Mouse (Mus musculus) adrenal gland, adult 8-10 months (tissue): ENCODE results near the gene Gmeb2. TPM values are rescaled to one million over a fixed set of nuclear protein-coding genes. Genes with fewer than 3 reads are reported as not detected.

Source experiments
- DNase-seq: peaks from one replicate; pipeline ENCODE4 v3.0.0; 2022
- total RNA-seq, 4 experiments: library from RNA; stranded (reverse); gene quantifications; 2 replicates each; pipeline ENCODE4 v1.2.4; 2022

Gmeb2 gene
- total RNA-seq: 10 to 100 TPM; 16.0 to 21.6 (median 18.6) TPM

DNA sequence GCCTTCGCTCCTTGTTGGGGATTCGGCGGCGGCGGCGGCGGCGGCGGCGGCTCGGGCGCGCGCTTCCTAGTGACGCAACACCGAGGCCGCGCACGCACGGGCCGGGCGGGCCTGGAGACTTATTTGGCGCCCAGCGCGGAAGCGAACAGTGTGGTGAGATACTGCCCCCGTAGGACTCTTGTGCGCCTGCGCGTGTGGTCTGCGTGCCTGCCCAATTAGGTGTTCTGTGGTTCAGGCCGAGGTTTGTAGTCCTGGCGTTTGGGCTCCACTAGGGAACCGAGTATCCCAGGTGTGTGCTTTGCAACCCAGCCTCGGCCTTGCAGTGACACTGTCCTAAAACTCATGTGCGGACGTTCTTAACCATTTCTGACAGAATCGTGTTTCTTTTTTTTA is at the start of gene Gmeb2:
TSS of gene Gmeb2 (minus strand) at position 78 of the 393 bp plus-strand sequence.
- DNase-seq: peak; percentile 95

DNA sequence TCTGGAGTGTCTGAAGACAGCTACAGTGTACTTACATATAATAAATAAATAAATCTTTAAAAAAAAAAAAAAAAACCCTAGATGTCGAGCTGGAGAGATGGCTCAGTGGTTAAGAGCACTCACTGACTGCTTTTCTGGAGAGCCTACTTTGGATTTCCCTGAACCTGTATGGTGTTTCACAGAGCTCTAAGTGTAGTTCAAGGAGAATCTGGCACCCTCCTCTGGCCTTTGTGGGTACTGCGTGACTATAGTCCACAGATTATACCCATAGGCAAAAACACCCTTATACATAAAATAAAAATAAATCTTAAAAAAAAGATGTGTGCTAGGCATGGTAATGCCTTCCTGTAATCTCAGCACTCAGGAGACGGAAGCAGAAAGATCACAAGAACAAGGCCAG is 46.2 kb upstream of the Gmeb2 start:
- peak; percentile 31 for DNase-seq

DNA sequence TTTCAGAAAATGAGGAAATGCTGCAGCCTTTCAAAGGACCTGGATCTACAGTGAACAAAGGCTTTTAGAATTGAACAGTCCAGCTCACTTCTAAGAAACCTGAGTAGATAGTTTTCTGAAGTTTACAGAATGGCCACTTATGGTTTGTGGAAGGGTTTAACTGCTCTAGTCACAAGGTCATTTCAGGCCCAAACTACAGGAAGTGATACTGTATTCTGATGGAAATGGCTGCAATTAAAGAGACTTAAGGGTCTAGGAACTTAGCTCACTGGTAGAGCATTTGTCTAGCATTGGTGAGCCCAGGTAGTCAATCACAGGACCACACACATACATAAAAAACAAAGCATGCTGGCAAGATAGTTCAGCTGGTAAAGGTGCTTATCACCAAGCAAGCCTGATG is 44.7 kb upstream of the Gmeb2 start:
- DNase-seq: no peak

DNA sequence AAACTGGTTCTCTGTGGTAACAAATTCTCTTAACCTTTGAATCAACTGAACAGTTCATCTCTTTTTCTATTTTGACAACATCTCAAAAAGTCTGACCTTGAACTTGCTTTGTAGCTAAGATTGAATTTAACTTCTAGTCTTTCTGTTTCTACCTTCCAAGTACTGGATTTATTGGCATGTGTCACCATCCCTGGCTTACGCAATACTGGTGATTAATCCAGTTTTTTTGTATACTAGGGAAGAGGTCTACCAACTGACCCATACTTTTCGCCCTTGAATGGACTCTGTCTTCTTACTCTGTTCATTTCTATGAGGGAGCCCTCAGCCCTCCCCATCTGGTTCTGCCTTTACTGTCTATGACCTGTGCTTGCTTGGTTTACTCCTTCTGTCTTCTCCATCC is 38.3 kb upstream of the Gmeb2 start:
- peak; percentile 16 for DNase-seq

DNA sequence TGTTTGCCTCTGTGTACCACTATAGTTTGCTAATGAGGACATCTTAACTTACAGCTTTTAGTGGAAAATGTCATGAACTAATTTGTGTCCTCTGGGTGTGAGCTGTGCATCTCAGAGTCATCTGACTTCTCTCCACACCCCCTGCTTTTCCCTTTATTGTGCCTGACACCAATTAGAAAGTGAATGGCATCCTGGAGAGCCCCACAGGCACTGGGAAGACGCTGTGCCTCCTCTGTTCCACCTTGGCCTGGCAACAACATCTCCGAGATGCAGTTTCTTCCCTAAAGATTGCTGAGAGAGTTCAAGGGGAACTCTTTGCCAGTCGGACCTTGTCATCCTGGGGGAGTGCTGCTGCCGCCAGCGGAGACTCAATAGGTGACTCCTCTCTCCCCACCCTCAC is 34.3 kb upstream of the Gmeb2 start:
- no peak for DNase-seq

DNA sequence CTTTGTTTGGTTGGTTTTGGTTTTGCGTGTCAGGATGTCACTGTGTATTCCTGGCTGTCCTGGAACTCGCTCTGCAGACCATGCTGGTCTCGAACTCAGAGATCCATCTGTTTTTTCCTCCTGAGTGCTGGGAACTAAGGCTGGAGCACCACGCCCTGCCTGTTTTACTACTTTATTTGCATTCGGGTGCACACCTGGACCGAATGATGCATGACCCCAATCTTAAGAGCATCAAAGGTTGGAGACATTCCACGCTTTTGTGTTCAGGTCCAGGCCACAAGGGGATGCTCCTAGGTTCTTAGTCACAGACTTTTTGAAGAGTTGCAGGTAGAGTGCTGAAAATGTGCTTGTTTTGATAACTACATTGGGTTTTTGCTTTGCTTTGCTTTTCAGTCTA is 32.3 kb upstream of the Gmeb2 start:
- DNase-seq: no peak

DNA sequence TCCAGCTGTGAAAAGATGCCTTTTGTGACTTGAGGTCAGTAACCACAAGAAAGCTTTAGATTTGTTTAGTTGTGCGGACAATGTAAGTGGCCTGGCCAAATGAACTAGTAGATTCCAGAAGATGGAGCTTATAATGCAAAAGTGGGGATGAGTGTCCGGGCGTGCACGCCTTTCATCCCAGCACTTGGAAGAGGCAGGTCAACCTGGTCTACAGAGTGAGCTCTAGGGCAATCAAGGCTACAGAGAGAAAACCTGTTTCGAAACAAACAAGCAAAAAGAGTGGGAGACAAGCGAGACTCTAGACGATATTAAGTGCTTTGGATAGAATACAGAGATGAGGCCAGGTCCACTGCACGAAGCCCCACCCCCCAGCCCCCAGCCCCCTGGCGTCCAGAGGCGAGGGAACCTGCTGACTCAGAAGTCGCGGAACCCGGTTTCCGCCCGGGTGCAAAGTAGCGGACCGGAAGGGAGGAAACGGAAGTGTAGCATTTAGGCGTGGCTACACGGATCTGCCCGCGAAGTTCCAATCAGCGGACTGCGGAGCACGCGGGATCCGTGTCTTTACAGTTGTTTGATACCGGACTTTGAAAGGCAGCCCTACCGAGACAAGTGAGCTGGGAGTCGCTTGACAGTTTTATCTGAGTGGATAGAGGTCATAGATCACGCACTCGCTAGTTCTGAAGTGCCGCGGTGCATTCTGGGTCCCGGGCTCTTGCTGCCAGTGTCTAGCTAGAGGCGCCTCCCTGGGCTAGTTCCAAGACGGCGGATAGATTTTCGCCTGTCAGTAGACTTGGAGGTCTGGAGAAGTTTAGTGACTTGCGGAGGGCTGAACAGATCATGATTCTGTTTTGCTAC is 31.6 kb upstream of the Gmeb2 start, which contains the start of gene Rtel1:
TSS of gene Rtel1 (plus strand) at position 492 of the 855 bp plus-strand sequence.
- peak; percentile 61 for DNase-seq

DNA sequence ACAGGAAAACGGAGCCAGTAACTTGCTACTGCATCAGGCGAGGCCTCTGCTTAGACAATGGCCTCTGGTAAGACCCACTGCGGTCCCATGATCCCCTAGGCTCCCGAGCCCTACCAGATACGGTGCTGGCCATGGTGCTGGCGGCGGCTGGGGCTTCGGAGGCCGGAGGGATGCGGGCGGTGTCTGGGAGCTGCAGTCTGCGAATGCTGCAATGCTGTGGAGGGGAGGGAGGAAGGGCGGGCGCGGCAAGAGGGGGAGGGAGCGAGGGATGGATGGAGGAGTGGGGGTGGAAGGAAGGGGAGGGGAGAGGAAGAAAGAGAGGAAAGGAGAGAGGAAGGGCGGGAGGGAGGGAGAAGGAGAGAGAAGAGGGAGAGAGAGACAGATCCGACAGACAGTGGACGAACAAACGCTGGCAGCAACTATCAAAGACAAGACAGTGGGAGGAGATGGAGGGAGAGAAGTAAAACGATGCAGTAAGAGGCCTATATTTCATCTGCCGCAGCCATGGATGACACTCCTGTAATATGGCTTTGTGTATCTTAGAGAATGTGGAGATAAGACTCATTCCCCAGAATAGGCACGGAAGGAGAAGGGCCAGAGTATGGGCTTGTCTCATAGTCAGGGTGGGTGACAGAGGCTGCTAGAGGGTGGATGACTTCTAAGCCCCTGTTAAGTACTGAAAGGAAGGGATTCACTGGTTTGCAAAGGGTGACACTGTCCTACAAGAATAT is 26.4 kb upstream of the Gmeb2 start, which contains the start of gene Stmn3:
TSS of gene Stmn3 (minus strand) at position 421 of the 731 bp plus-strand sequence.
- peak; percentile 20 for DNase-seq

DNA sequence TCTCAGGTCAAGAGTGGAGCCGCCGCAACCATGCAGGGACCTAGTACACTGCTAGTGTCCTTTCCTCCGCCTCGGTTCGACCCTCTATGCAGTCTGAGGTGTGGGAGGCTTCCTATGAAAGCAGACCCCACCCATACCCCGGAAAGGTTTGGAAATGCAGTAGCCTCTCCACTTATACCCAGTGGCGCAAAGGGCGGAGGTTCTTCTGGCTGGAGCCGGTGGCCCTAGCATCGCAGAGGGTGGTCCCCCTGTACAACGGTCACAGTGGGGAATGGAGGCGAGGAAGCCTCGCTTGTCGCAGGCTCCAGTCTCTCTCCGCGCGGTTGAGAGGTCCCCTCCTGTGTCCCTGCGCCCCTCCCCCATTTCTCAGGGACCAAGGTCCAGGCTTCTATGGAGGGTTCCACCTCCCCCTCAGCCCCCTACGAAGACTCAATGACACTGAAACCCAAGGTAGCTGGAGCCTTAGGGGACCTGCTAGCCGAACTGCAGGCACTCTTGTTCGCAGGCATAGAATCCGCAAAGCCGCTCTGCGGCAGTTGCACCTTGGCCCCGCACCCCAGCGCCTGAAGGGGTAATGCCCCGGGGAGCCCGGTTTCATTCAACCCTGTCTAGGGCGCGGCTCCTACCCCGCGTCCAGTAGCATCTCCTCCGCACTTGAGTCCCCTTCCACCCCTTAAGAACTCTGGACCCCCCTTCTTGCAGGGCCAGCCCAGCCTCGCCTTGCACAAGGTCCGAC is 25.7 kb upstream of the Gmeb2 start:
- DNase-seq: no peak

DNA sequence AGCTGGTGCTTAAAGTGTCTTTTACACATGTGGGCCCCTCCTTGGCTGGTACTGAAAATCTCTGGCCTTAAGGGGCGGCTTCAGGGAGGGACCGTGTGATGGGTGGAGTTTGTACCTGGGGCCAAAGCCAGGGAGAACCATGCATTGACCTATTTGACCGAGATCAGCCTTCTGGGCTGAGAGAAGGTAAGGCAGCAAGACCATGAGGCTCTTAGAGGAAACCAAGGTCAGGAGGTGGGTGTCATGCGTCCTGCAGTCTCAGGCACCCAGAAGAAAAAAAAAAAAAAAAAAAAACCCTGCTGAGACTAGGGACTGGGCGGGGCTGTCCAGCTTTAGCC is 25.1 kb upstream of the Gmeb2 start:
- no peak for DNase-seq

DNA sequence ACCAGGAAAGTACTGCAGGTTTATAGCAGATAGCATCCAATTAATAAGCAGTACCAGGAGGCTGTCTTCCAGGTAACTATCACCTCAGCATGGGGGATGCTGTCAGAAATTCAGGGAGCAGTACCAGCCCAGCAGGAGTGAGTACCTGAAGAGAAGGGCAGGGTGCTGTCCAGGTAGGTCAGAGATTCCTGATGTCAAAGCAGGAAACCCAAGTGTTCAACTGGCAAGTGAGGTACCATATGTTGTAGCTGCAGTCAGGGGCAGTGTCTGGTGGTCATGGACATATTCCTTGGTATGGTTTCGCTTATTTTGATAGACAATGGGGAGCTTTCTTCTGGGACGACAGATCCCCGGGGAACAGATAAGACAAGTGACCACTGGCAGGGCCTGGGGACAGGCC is 24.6 kb upstream of the Gmeb2 start:
- no peak for DNase-seq

DNA sequence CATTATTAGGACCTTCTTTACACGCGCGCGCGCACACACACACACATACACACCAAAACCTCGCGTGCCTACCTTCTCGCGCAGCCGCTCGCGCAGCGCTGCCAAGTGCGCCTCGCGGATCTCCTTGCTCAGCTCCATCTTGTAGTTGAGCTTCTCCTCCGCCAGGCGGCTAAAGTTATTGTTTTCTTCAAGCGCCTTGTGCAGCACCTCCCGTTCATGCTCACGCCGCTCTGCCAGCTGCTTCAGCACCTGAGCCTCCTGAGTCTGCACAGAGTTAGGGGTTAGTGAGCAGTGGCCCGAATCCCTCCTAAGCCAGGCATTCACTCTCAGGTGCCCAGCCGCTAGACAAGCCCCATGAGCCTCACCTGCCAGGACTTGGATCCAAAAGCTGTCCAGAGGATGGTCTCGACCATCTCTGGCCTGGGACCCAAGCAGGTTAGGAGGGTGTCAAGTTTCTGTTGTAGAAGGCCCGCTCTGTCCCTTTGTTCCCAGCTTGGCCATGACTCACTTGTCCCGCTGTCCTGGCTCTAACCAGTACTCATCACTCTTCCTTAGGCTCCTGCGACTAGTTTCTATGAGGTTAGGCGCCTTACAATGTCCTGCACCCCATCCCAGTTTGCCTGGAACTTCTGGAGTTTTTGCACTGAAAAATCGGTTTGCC is 19.4 kb upstream of the Gmeb2 start:
- no peak for DNase-seq

DNA sequence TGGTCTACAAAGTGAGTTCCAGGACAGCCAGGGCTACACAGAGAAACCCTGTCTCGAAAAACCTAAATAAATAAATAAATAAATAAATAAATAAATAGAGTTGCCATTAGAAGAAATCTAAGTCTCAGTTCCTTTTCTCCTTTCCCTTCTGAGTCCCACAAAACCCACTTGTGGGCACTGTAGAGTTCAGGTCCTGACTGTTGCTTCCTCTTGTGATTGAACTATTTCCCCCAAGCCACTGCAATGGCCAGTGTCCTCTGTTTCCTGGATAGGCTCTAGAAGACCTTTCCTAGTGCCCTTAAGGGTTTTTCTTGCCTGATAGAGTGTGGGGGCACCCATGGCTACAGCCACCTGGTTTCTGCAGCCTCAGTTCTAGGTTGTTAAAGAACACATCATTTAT is 17.1 kb upstream of the Gmeb2 start:
- DNase-seq: no peak

DNA sequence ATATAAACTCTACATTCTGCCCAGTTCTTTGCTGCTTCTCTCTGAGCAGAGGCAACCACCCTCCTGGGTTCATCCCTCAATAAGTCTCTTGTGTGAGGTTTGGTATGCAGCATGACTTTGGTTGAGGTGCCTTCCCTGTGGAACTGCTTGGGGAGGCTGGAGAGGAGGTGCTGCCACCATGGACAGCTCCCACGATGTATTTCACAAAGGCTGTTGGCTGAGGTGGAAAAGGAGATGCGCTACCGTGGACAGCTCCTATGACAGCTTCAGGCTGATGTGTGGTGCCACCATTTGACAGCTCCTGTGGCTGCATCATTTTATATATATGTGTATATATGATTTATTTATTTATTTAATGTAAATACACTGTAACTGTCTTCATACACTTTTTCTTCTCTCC is 14.2 kb upstream of the Gmeb2 start:
- no peak for DNase-seq

DNA sequence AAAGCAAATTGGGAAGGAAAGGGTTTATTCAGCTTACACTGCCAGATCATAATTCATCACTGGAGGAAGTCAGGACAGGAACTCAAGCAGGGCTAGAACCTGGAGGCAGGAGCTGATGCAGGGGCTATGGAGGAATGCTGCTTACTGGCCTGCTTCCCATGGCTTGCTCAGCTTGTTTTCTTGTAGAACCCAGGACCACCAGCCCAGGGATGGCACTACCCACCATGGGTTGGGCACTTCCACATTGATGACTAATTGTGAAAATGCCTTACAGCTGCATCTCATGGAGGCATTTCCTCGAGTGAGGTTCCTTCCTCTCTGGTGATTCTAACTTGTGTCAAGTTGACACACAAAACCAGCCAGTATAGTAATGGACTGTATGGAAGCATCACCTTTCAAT is 3.1 kb upstream of the Gmeb2 start:
- DNase-seq: no peak

DNA sequence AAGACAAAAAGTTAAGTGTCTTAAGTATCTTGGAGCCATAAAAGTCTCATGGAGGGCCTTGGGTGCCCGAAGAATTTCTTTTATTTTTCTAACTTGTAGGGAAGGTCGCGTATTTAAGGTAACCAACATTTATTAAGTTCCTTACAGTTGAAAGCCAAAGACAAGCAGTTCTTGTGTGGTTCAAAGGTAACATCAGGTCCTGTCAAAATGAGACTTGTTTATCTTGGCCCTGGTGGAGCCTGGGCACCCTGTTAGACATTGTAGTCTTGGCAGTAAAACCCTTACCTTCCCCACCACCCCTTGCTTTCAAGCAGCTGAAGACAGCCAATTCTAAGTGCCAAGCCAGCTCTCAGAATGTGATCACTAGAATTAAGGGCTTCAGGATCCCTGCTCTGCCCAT is 856 bp upstream of the Gmeb2 start:
- DNase-seq: no peak

DNA sequence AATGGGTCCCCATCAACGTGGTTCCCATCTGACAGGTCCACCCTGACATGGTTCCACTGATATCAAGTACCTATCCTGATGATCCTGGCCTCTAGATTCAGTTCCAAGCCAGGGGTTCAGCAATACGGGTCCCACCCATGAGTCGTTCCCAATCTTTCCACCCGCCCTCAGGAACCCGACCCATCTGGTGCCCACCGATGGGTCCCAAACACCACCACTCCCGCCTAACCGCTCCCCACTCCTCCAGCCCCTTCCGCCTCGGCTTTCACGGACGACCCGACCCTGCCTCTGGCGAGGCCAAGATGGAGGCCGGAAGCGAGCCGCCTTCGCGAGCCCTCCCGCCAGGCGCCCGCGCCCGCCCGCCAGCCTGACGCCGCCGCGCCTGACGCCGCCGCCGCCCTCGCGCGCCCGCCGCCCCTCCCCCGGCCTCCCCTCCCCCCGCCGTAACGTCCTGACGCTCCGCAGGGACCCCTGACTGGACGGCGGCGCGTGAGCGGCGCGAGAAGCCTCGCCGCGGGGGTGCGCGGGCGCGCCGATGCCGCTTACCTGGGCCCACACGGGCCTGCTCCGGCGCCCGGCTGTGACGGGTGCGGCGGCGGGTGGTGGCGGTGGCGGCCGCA is 387 bp downstream of the Gmeb2 start:
- DNase-seq: peak; percentile 68

DNA sequence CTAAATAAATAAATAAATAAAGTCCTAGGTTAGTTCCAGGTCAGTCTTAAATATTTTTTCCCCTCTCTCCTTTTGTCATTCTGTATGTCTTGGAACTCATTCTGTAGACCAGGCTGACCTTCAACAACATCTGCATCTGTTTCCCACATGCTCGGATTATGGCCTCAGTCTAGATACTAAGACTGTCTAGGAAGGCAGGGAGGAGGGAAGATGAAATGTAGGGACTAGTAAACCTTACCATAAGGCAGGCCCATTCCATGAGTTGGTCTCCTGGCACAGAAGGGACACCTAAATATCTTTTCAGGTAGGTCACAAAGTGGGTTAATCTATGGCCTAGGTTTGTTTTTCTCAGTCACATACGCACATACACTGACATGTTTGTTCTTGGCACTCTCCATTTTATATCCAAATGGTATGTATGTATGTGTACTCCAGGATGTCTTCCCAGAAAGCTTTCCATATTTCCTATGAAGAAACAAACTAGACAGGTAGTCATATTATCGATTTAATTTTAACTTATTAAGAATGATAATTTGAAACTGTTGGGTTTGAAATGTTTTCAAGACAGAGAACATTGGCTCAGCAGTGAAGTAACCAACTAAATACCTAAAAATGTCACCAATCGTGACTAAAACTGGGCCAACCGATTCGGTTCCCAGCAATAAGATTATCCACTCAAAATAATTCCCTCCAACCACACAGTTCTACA is 1.1 kb downstream of the Gmeb2 start:
- no peak for DNase-seq

DNA sequence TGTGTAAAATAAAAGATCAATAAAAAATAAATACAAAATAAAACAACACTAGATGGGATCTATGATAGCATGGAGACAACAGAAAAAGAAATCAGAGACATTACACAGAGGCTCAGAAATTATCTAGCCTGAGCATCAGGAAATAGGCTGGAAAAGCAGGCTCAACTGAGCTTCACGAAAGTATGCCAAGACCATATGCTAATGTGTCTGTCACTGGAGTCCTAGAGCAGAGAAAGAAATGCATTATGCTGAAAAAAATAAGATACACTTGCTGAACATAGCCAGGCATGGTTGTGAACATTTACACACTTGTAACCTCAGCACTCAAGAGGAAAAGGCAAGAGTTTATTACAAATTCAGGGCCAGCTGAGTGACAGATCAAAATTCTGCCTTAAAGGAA is 7.9 kb downstream of the Gmeb2 start:
- no peak for DNase-seq

DNA sequence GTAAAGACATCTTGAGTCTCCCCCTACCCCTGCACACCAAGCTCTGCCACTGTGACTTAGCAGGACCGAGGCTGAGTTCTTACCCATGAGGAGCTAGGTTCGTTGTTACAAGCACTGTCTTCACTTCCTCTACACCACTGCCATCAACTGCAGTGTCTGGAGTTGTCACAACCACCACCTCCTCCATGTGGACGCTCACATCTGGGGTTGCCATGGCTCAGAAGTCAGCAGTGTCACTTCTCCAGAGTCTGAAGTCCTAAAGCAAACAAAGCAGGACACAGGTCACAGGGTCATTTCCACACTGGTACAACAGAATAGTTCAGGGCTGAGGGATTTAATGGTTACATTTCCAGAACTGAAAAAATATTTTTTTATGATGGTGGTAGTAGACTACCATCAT is 10.0 kb downstream of the Gmeb2 start:
- no peak for DNase-seq

DNA sequence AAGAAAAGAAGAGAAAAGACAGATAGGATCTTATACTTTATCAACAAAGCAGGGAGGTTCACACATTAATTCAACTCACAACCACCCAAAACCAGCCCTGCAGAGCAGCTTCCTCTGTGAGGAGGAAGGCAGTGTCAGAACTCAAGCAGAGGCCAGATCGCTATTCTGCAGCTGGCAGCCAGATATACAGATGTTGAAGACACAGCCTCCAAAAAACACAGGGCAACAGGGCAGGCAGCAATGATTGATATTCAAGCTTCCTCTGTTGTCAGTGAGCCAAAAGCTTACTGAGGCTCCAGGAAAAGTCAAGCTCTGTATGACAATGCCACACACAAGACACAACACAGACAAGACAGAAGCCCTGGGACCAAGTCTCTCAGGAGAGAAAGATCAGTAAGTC is 11.1 kb downstream of the Gmeb2 start:
- DNase-seq: peak; percentile 40

DNA sequence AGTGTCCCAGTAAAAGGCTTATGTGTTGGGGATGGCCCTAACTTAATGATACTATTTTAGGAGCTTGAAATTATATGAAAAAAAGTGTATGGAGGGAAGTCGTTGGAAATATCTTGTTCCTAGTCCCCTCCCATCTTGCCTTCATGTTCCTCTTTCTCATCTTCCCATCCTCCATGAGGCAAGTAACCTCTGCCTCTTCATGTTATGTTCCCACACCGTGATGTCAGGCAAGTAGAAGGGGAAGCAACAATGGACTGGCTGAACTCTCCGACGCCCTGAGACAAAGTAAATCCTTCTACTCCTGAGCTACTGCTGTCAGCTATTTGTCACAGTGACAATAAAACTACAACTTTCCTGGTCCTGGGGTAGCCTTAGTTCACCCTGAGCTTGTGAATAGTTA is 13.2 kb downstream of the Gmeb2 start:
- no peak for DNase-seq
